Mouse (Mus musculus) liver, embryonic 13.5 days (tissue): ENCODE measurements at regions not wholly inside any gene's neighbourhood (a gene's known extent, or its start where the extent isn't known, plus 50 kb on each side); places are given as distances from the start of the nearest gene placed in this dataset.
"Not testable (repeated sequence)": the region's sequence is repeated elsewhere in the genome, so short reads cannot be mapped to it uniquely, and the experiment has no call there.

Experiments used
- ATAC-seq: fragments of 200-750 bp; cut with Nextera tagmentation; 2 replicates; pipeline ENCODE4 v1.8.0; 2017; ENCODE audit warnings: low read depth, mild to moderate bottlenecking, moderate number of reproducible peaks, moderate library complexity
- DNase-seq: peaks from one replicate; pipeline ENCODE4 v3.0.0; 2022
- H3K27ac ChIP-seq: fragments of 300-500 bp; sonication (generic); 2 replicates; pipeline ENCODE4 v1.5.1; 2015; ENCODE audit warnings: moderate library complexity, mild to moderate bottlenecking, inconsistent platforms
- H3K27me3 ChIP-seq: fragments of 300-500 bp; sonication (generic); 2 replicates; pipeline ENCODE4 v1.6.1; 2015; ENCODE audit warnings: mild to moderate bottlenecking, inconsistent platforms
- H3K36me3 ChIP-seq: fragments of 300-500 bp; sonication (generic); 2 replicates; pipeline ENCODE4 v1.6.1; 2015; ENCODE audit warnings: mild to moderate bottlenecking, inconsistent platforms
- H3K4me1 ChIP-seq: fragments of 300-500 bp; sonication (generic); replicated peaks from 2 replicates; pipeline ENCODE4 v1.6.1; 2015; ENCODE audit warnings: inconsistent platforms
- H3K4me2 ChIP-seq: fragments of 300-500 bp; sonication (generic); 2 replicates; pipeline ENCODE4 v1.6.1; 2015; ENCODE audit warnings: inconsistent platforms, mild to moderate bottlenecking, moderate library complexity
- H3K4me3 ChIP-seq: fragments of 300-500 bp; sonication (generic); replicated peaks from 2 replicates; pipeline ENCODE4 v1.5.1; 2015; ENCODE audit warnings: mild to moderate bottlenecking, inconsistent platforms
- H3K9ac ChIP-seq: fragments of 300-500 bp; sonication (generic); 2 replicates; pipeline ENCODE4 v1.6.1; 2015; ENCODE audit warnings: mild to moderate bottlenecking, inconsistent platforms
- H3K9me3 ChIP-seq: fragments of 300-500 bp; sonication (generic); replicated peaks from 2 replicates; pipeline ENCODE4 v1.6.1; 2016; ENCODE audit warnings: inconsistent platforms
- WGBS: fragments of 180-500 bp; shearing (Covaris S2); methylation state at CpG from one replicate; pipeline ENCODE4 v1.1.7; 2015; ENCODE audit not compliant: insufficient replicate concordance; 5-methylcytosine and 5-hydroxymethylcytosine counted together

- Histone ChIP-seq H3K27me3 (no peaks in the 10 kb centered on the region), H3K4me1 (no peaks in the 10 kb centered on the region), H3K27ac (no peak overlapping the region), H3K4me2 (no peak overlapping the region), H3K4me3 (no peak overlapping the region), H3K9ac (no peak overlapping the region), H3K9me3 (no peaks in the 10 kb centered on the region), H3K36me3 (no peaks in the 10 kb centered on the region)
- no peak for DNase-seq
- no peak for ATAC-seq
- WGBS: 61% methylated on average over 5 of the region's 5 CpGs
These were observed 144.0 kb upstream of the P2ry1 start for GRCm38 (mm10) chr3:60858474-60859118.

GRCm38 (mm10) chr3:60859119-60859515 lies 143.5 kb upstream of the P2ry1 start:
- Histone ChIP-seq H3K27ac (no peak overlapping the region), H3K27me3 (no peaks in the 10 kb centered on the region), H3K9me3 (no peaks in the 10 kb centered on the region), H3K4me1 (no peaks in the 10 kb centered on the region), H3K4me3 (no peak overlapping the region), H3K36me3 (no peaks in the 10 kb centered on the region), H3K4me2 (no peak overlapping the region), H3K9ac (no peak overlapping the region)
- ATAC-seq (no peak), DNase-seq (no peak)
- WGBS: 76% methylated on average over 3 of the region's 3 CpGs

DNA sequence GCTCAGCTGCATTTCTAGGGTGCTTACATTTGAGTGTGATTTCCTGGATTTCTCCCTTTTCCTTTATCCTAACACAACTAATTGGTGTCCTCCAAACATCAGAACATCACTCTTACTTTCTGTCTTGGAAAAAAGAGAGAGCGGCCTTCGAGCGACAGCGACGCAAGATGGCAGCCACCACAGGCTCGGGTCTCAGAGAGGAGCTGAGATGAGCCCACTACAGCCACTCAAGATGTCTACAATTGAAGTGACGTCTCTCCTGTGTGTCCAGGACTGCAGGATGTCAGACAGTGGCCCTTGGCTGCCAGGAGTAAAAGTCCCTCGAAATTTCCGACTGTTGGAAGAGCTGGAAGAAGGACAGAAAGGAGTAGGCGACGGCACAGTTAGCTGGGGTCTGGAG lies 125.7 kb upstream of the P2ry1 start:
- H3K9me3 ChIP-seq, H3K27me3 ChIP-seq, H3K9ac ChIP-seq, H3K4me1 ChIP-seq, H3K4me2 ChIP-seq, H3K36me3 ChIP-seq, H3K27ac ChIP-seq, H3K4me3 ChIP-seq, DNase-seq, ATAC-seq: not testable (repeated sequence)
- 80% methylated on average over 11 of the region's 11 CpGs for WGBS

- H3K9me3 ChIP-seq: no peaks in the 10 kb centered on the region
- H3K36me3 ChIP-seq: no peaks in the 10 kb centered on the region
- no peak overlapping the region for H3K4me2 ChIP-seq
- no peak overlapping the region for H3K4me3 ChIP-seq
- no peak overlapping the region for H3K9ac ChIP-seq
- no peak for DNase-seq
- no peaks in the 10 kb centered on the region for H3K27me3 ChIP-seq
- H3K4me1 ChIP-seq: no peaks in the 10 kb centered on the region
- no peak for ATAC-seq
- WGBS: 81% methylated on average over 3 of the region's 3 CpGs
- no peak overlapping the region for H3K27ac ChIP-seq
These were observed 123.7 kb upstream of the P2ry1 start for GRCm38 (mm10) chr3:60878880-60879279.

DNA sequence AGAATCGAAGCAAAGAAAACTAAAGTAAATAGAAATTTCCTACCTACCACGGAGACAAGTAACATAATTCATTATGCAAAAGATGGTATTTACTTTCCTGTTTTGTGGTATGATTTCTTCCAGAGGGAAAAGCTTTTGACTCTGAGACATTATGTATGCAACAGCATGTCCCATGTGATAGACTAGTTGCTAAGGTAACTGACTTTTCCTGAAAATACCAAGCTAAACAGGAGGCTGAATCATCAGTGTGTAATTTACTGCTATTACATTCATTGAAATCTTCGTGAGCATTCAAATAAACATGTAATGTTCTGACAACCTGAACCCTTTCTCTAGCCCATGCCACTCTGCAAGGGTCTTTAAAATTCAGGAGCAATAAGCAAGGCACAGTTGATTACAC lies 118.6 kb upstream of the P2ry1 start:
- no peak for DNase-seq
- H3K9me3 ChIP-seq: no peaks in the 10 kb centered on the region
- no peak overlapping the region for H3K27ac ChIP-seq
- no peaks in the 10 kb centered on the region for H3K27me3 ChIP-seq
- no peaks in the 10 kb centered on the region for H3K36me3 ChIP-seq
- H3K4me2 ChIP-seq: no peak overlapping the region
- H3K4me1 ChIP-seq: no peaks in the 10 kb centered on the region
- H3K9ac ChIP-seq: no peak overlapping the region
- H3K4me3 ChIP-seq: no peak overlapping the region
- WGBS: 51% methylated on average over 3 of the region's 3 CpGs
- no peak for ATAC-seq

GRCm38 (mm10) chr3:60889191-60889861 lies 113.3 kb upstream of the P2ry1 start:
- no peak overlapping the region for H3K4me2 ChIP-seq
- no peaks in the 10 kb centered on the region for H3K27me3 ChIP-seq
- no peak overlapping the region for H3K4me3 ChIP-seq
- no peaks in the 10 kb centered on the region for H3K4me1 ChIP-seq
- DNase-seq (no peak), ATAC-seq (no peak)
- no peak overlapping the region for H3K27ac ChIP-seq
- H3K9me3 ChIP-seq: no peaks in the 10 kb centered on the region
- no peaks in the 10 kb centered on the region for H3K36me3 ChIP-seq
- no peak overlapping the region for H3K9ac ChIP-seq
- 75% methylated on average over 4 of the region's 4 CpGs for WGBS

- Histone ChIP-seq H3K27ac (no peak overlapping the region), H3K4me2 (no peak overlapping the region), H3K36me3 (no peaks in the 10 kb centered on the region), H3K9me3 (no peaks in the 10 kb centered on the region), H3K4me3 (no peak overlapping the region), H3K9ac (no peak overlapping the region), H3K27me3 (no peaks in the 10 kb centered on the region), H3K4me1 (no peaks in the 10 kb centered on the region)
- no peak for ATAC-seq
- no peak for DNase-seq
- WGBS: 73% methylated on average over 5 of the region's 5 CpGs
These were observed 104.8 kb upstream of the P2ry1 start for GRCm38 (mm10) chr3:60897628-60898269.

DNA sequence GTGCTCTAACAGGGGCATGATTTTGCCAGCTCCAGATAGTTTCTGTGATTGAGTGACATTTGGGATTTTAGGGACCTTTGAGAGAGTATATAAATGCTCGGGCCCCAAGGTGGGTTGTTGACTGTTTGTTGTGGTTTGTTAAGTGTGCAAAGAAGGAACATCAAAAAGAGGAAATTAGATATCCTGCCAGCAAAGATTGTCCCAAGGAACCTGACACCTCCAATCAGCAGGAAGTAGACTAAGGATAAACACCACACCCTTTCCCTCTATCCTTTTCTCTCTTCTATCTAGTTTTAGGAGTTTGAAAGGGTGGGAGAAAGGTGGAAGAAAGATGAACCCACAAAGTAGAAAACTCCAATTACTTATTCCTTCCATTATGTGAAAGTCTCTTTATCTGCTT lies 103.9 kb upstream of the P2ry1 start:
- WGBS: 31% methylated on average over 1 of the region's 1 CpGs
- Histone ChIP-seq H3K4me3 (no peak overlapping the region), H3K36me3 (no peaks in the 10 kb centered on the region), H3K27ac (no peak overlapping the region), H3K9me3 (no peaks in the 10 kb centered on the region), H3K4me2 (no peak overlapping the region), H3K4me1 (no peaks in the 10 kb centered on the region), H3K27me3 (no peaks in the 10 kb centered on the region), H3K9ac (no peak overlapping the region)
- DNase-seq (no peak), ATAC-seq (no peak)

DNA sequence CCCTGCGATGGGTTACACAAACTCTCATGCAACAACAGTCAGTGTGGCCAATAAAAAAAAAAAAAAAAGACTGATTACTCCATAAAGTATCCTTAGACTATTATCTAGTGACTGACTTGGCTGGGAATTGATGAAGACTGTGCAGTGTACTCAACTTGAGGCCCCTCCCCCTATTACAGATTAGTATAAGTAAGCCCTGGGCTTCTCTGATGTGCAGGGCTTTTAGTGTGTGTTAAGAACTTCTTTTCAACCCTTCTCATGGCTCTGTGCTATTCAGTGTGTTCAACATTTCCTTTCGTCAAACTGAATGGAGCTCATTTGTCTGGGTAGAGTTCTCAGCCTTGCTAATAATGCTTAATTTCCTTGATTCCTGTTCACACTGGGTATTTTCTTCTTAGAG lies 101.0 kb upstream of the P2ry1 start:
- 69% methylated on average over 2 of the region's 2 CpGs for WGBS
- H3K27ac ChIP-seq: no peak overlapping the region
- no peak for DNase-seq

GRCm38 (mm10) chr3:60916411-60916810 lies 86.2 kb upstream of the P2ry1 start:
- Histone ChIP-seq H3K9ac (no peak overlapping the region), H3K4me1 (no peaks in the 10 kb centered on the region), H3K27ac (no peak overlapping the region), H3K27me3 (no peaks in the 10 kb centered on the region), H3K4me3 (no peak overlapping the region), H3K4me2 (no peak overlapping the region), H3K9me3 (no peaks in the 10 kb centered on the region), H3K36me3 (no peaks in the 10 kb centered on the region)
- ATAC-seq (no peak), DNase-seq (no peak)
- 30% methylated on average over 1 of the region's 1 CpGs for WGBS

More for the DNA sequence above, 101.0 kb upstream of the P2ry1 start:
- Histone ChIP-seq H3K9ac (no peak overlapping the region), H3K36me3 (no peaks in the 10 kb centered on the region), H3K4me3 (no peak overlapping the region), H3K4me2 (no peak overlapping the region), H3K27me3 (no peaks in the 10 kb centered on the region), H3K4me1 (no peaks in the 10 kb centered on the region), H3K9me3 (no peaks in the 10 kb centered on the region)
- ATAC-seq: no peak

GRCm38 (mm10) chr3:60917271-60917670 lies 85.3 kb upstream of the P2ry1 start:
- ATAC-seq (no peak), DNase-seq (no peak)
- WGBS: 62% methylated on average over 3 of the region's 3 CpGs

More at GRCm38 (mm10) chr3:60917271-60917670, 85.3 kb upstream of the P2ry1 start:
- no peaks in the 10 kb centered on the region for H3K36me3 ChIP-seq
- H3K4me2 ChIP-seq: no peak overlapping the region
- H3K9ac ChIP-seq: no peak overlapping the region
- no peaks in the 10 kb centered on the region for H3K4me1 ChIP-seq
- no peak overlapping the region for H3K27ac ChIP-seq
- no peaks in the 10 kb centered on the region for H3K9me3 ChIP-seq
- no peak overlapping the region for H3K4me3 ChIP-seq
- no peaks in the 10 kb centered on the region for H3K27me3 ChIP-seq
